Mouse (Mus musculus): ENCODE results near the gene Cenpc1.

DNA sequence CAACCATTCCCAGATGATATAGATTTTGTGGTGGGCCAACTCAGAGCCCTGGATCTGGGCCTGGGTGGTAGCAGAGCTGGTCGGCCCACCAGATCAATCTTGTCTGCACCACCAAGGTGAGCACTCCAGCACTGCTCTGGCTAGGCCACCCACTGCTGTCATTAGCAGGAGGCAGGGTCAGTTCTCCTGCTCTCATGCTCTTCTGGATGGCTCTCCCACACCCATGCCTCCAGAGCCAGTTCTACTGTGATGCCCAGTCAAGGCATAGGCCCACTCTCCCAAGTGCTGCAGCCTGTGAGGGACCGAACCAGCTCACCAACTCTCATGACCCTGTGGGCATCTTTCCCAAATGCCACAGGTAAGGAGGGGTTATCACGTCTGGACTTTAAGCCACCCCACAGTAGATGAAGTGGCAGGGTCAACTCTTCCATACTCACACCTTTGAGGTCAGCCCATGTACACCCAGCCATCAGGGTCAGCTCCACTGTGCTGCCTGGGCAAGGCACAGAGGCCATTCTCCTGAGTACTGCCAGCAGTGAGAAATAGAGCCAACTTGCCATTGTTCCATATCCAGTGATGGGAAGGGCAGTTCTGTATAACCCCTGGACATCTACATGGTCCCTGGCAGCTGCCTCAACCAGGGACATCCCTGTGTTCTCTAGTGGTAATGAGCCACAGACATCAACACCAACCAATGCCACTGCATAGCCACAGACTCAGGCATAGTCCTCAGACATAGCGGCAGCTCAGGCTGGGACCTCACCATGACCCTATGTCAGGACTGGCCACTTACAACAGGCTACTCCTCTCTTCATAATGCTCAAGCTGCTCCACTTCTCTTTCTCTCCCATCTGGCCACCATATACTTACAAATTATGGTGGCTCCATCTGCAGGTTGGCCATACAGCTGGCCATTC is 72.3 kb downstream of the Cenpc1 start:
- TF ChIP-seq CTCF (conservative IDR thresholded peaks at IDR 0.05; ENCODE audit: low read length) (no peak), NANOG (IDR thresholded peaks at IDR 0.05; ENCODE audit: borderline replicate concordance, low read length) (no peak), POU5F1 (IDR thresholded peaks at IDR 0.05; ENCODE audit: borderline replicate concordance, low read length) (no peak)

Data from E14TG2a.4 (cell line).